8 mouse cellular contexts compared by ENCODE assay signal in the genomic region with DNA sequence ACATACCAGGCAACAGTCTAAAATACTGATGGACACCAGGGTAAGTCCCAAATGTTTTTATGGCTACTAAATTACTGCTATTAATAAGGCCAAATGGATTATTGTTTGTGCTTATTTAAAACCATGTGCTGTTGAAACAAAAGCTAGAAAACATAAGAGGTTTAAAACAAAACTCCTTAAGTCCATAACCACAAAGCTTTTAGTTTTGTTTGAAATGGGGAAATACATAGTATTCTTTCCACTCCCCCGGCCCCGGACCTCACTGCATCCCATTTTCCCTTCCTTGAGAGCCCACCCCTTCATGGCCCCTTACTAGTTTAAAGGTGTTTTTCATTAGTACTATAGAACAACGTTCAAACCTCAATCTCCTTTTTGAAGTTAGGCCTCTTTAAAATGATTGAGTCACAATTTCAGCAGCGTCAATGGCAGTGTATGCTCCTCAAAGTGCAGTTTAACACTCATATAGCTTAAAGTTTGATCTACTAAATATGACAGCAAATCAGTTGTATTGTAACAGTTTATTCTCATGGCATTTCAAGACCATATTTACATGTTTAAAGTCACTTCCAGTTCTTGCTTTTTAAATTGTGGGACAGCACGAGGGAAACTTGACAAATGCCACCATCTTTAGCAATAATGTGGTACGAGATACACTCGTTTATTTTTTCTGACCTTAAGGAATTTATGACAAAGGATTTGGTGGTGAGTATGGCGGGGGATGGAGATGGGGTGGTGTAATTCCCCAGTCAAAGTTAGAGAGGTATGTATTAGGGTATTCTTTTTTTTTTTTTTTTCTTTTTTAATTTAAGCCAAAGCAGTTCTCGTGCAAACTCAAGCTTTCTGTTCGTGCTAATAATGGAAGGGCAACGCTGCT. TPM values are rescaled to one million over a fixed set of nuclear protein-coding genes. Genes with fewer than 3 reads are reported as not detected.
A peak's percentile ranks its signal among the peaks of the same experiment; 100 is the strongest.
DNase-seq lines count a peak whose midpoint lies in the region; ATAC-seq and TF ChIP-seq lines count a peak whose summit lies in the region.

No protein-coding gene starts in this region.

- TF ChIP-seq POLR2A in liver, adult 2 months (IDR thresholded peaks at IDR 0.05; ENCODE audit: extremely low read depth, insufficient read depth, low read length) = no peak

- 10% methylated on average over 11 of the region's 11 CpGs for WGBS in liver, adult 2 months
- 5% methylated on average over 11 of the region's 11 CpGs for WGBS in intestine, embryonic 15.5 days
- 9% methylated on average over 11 of the region's 11 CpGs for WGBS in neural tube, embryonic 15.5 days

- peak overlapping the region; percentile 83 for H3K4me3 ChIP-seq in liver, adult 2 months (ENCODE audit: insufficient read depth, low read depth, low read length)
- H3K4me3 ChIP-seq in intestine, embryonic 15.5 days (replicated peaks) = peak overlapping the region; percentile 98
- peak overlapping the region; percentile 88 for H3K4me3 ChIP-seq in neural tube, embryonic 15.5 days (replicated peaks)

- no peak for DNase-seq in liver, adult 2 months (ENCODE audit: extremely low read depth, low read depth, low spot score)
- no peak for DNase-seq in liver
- peak; percentile 30 for DNase-seq in c-Kit-positive CD71-positive TER-119-positive erythroid progenitor cells, embryonic 14.5 days (ENCODE audit: low spot score)
- no peak for DNase-seq in layer of hippocampus, adult 8-10 months (ENCODE audit: low spot score in 2 of 2)
- no peak for DNase-seq in adrenal gland, postnatal 36 days
- DNase-seq in cerebellum, adult 9-10 months = no peak

- no peak for TF ChIP-seq CTCF in liver, adult 2 months (IDR thresholded peaks at IDR 0.05; ENCODE audit: low read depth, low read length)

- no peaks in the 10 kb centered on the region for H3K27me3 ChIP-seq in liver, adult 2 months (ENCODE audit: control insufficient read depth, insufficient read depth, low read length)
- H3K27me3 ChIP-seq in intestine, embryonic 15.5 days (replicated peaks) = no peaks in the 10 kb centered on the region
- no peaks in the 10 kb centered on the region for H3K27me3 ChIP-seq in neural tube, embryonic 15.5 days (replicated peaks)

- no peaks in the 10 kb centered on the region for H3K36me3 ChIP-seq in liver, adult 2 months (ENCODE audit: control insufficient read depth, insufficient read depth, low read length)
- no peaks in the 10 kb centered on the region for H3K36me3 ChIP-seq in intestine, embryonic 15.5 days
- H3K36me3 ChIP-seq in neural tube, embryonic 15.5 days = no peaks in the 10 kb centered on the region

- H3K27ac ChIP-seq in liver, adult 2 months (replicated peaks; ENCODE audit: insufficient read depth, low read depth, low read length) = no peak overlapping the region
- H3K27ac ChIP-seq in intestine, embryonic 15.5 days = peak overlapping the region; percentile 99
- H3K27ac ChIP-seq in neural tube, embryonic 15.5 days (replicated peaks) = peak overlapping the region; percentile 98

- H3K4me2 ChIP-seq in intestine, embryonic 15.5 days (replicated peaks) = peak overlapping the region; percentile 52
- peak overlapping the region; percentile 60 for H3K4me2 ChIP-seq in neural tube, embryonic 15.5 days

- H3K9me3 ChIP-seq in intestine, embryonic 15.5 days = no peaks in the 10 kb centered on the region
- H3K9me3 ChIP-seq in neural tube, embryonic 15.5 days (replicated peaks) = no peaks in the 10 kb centered on the region

- peak overlapping the region; percentile 82 for H3K9ac ChIP-seq in liver, adult 2 months (ENCODE audit: low read depth, low read length)
- peak overlapping the region; percentile 98 for H3K9ac ChIP-seq in intestine, embryonic 15.5 days
- peak overlapping the region; percentile 85 for H3K9ac ChIP-seq in neural tube, embryonic 15.5 days (replicated peaks)

- peaks cover 5% of the 10 kb centered on the region; the same call in 1 of the 2 replicates for H3K79me2 ChIP-seq in liver, adult 2 months (ENCODE audit: control insufficient read depth, insufficient read depth, low read length)

- no peak for ATAC-seq in intestine, embryonic 15.5 days
- no peak for ATAC-seq in neural tube, embryonic 15.5 days (ENCODE audit: low FRiP score)

- peaks cover 6% of the 10 kb centered on the region; the same call in 1 of the 2 replicates for H3K4me1 ChIP-seq in liver, adult 2 months (ENCODE audit: control insufficient read depth, insufficient read depth, low read length)
- peaks cover 5% of the 10 kb centered on the region; the same call in 1 of the 2 replicates for H3K4me1 ChIP-seq in intestine, embryonic 15.5 days (replicated peaks)
- H3K4me1 ChIP-seq in neural tube, embryonic 15.5 days = peaks cover 27% of the 10 kb centered on the region

RNA-seq across cellular contexts. Expression of gene Ints12, which starts 1.2 kb away (rescaled TPM):
- total RNA-seq in liver, adult 2 months (2014; rRNA removed) = 4.1 and 4.6 TPM in 2 replicates
- polyA plus RNA-seq in liver, adult 2 months (2012; rRNA removed) = 1.5 and 3.0 TPM in 2 replicates
- polyA plus RNA-seq in intestine, embryonic 15.5 days (2015; fragmentation: Nextera tagmentation; extraction: Ambion mirVana) = 20.9 and 21.9 TPM in 2 replicates
- 13.7 and 17.6 TPM in 2 replicates for polyA plus RNA-seq in neural tube, embryonic 15.5 days (2015; fragmentation: Nextera tagmentation; extraction: Ambion mirVana)
- 10 to 100 TPM; 10.5 to 13.8 (median 11.9) TPM for total RNA-seq in layer of hippocampus, adult 8-10 months (2022)
- 10 to 100 TPM; 12.0 TPM for total RNA-seq in adrenal gland, postnatal 36 days (2021)

RNA-seq across cellular contexts. Expression of gene Gstcd, which starts 1.3 kb away (rescaled TPM):
- 2.1 and 4.8 TPM in 2 replicates for total RNA-seq in liver, adult 2 months (2014; rRNA removed)
- polyA plus RNA-seq in liver, adult 2 months (2012; rRNA removed) = 1.2 and 1.7 TPM in 2 replicates
- polyA plus RNA-seq in intestine, embryonic 15.5 days (2015; fragmentation: Nextera tagmentation; extraction: Ambion mirVana) = 5.4 and 7.0 TPM in 2 replicates
- polyA plus RNA-seq in neural tube, embryonic 15.5 days (2015; fragmentation: Nextera tagmentation; extraction: Ambion mirVana) = 2.9 and 4.2 TPM in 2 replicates
- total RNA-seq in layer of hippocampus, adult 8-10 months (2022) = 10 to 100 TPM in 3 of 4 experiments, 1 to 10 TPM in 1; 8.5 to 12.2 (median 10.6) TPM
- 10 to 100 TPM; 11.3 to 13.9 TPM for total RNA-seq in adrenal gland, postnatal 36 days (2021)
